Mouse (Mus musculus): ENCODE data around the gene Zfp598. TPM values are rescaled to one million over a fixed set of nuclear protein-coding genes. Genes with fewer than 3 reads are reported as not detected.

Zfp598 gene
- 54.6 to 60.8 TPM (median 56.6 TPM) in 4 replicates for total RNA-seq (2023)

GRCm38 (mm10) chr17:24669545-24670245 is at the start of gene Zfp598:
Gene Zfp598 (plus strand): TSS chr17:24669687.

GRCm38 (mm10) chr17:24632167-24632812 is 37.2 kb upstream of the Zfp598 start, which contains the start of the genes Tsc2 and Nthl1:
Gene Tsc2 (minus strand): TSS chr17:24632630.
Gene Nthl1 (plus strand): TSS chr17:24632680.

DNA sequence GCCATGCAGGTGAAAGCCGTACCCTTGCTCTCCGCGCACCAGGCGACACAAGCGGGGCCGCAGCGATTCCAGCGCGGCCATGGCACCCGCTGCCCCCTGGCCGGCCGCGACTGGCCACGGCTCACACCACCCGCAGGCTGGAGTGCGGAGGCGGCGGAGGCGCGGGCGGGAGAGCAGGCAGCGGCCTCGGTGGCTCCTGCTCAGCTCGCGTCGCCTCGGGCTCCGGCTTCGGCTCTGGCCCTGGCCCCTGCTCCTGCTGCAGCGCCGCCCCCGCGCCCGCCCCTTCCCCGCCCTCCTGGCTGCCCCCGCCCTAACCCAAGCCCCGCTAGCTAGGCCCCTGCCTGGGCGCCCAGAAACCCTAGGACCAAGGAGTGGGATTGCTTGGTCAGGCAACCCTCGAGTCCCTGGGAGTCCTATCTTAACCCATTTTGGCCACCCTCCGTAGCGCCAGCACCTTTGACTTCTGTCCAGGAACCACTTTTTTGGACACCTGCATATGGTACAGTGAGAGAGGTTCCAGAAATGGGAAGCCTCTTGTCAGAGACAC is 19.3 kb upstream of the Zfp598 start, which contains the start of gene Slc9a3r2:
Gene Slc9a3r2 (minus strand): TSS at position 258 of the 547 bp plus-strand sequence.

GRCm38 (mm10) chr17:24658017-24658758 is 11.3 kb upstream of the Zfp598 start, which contains the start of gene Npw:
Gene Npw (minus strand): TSS chr17:24658457.

DNA sequence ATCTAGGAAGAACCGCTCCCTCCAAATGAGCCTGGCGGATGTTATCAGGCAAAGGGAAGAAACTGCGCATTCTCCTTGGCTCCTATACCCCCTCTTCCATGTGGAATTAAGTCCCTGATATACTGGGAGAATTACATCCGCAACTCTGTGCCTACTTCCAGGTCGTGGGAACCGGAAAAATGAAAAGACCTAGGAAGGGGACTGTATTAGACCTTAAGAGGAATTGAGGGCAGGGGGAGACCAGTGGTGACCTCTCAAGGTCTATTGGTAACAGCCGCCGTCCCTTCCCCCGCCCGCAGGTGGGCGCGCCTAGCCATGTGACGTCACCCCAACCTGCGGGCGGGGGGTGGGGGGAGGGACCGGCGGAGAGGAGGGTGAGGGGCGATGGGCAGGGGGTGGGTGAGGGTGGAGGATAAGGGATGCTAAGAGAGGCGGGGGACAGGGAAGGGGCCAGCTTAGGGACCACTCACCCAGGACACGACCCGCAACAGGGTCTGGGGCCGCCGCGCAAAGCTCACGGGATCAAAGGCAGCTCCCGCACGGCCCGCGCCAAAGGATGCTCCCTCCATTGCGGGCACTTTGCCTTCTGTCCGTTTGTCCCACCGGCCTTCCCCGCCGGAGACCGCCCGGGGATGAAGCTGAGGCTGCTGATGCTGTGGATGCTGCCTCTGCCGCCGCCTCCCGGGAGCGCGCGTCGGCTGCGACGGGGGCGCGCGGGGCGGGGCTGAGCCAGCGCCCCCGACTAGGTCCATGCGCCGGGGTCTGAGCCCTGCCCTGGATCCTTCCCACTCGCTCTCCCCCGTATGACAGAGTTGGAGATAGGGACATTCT is 20.0 kb downstream of the Zfp598 start, which contains the start of gene Syngr3:
Gene Syngr3 (minus strand): TSS at position 705 of the 831 bp plus-strand sequence.

DNA sequence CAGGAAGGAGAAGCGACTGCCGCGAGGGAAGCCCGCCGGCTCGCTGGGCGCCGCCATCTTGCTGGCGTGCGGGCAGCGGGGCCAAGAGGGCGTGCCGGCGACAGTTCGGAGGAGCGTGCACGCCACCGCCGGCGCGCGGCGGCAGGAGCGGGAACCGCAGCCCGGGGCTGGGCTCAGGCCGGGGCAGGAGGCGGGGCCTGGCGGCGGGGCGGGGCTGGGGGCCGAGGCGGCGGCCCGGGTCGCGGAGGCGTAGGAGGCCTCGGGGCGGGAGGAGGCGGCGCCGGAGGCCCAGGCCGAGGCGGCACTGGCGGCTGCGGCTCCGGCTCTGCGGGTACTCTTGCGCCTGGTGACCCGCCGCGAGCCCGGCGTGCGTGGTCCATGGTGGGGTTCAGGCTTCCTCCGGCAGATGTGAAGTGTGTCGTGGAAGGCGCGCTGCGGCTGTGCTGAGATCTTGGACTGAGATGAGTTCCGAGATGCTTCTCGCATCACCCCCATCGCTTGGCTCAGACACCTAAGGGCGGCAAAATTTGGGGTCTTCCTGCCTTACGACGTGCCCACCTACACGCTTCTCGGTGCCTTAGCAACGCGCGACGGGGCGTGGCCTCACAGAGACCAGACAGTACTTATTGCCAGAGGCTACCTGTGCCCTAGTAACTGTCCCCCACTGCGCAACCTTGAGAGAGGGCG is 26.7 kb downstream of the Zfp598 start, which contains the start of the genes Gfer and Noxo1:
Gene Gfer (minus strand): TSS at position 146 of the 687 bp plus-strand sequence.
Gene Noxo1 (plus strand): TSS at position 224 of the 687 bp plus-strand sequence.

DNA sequence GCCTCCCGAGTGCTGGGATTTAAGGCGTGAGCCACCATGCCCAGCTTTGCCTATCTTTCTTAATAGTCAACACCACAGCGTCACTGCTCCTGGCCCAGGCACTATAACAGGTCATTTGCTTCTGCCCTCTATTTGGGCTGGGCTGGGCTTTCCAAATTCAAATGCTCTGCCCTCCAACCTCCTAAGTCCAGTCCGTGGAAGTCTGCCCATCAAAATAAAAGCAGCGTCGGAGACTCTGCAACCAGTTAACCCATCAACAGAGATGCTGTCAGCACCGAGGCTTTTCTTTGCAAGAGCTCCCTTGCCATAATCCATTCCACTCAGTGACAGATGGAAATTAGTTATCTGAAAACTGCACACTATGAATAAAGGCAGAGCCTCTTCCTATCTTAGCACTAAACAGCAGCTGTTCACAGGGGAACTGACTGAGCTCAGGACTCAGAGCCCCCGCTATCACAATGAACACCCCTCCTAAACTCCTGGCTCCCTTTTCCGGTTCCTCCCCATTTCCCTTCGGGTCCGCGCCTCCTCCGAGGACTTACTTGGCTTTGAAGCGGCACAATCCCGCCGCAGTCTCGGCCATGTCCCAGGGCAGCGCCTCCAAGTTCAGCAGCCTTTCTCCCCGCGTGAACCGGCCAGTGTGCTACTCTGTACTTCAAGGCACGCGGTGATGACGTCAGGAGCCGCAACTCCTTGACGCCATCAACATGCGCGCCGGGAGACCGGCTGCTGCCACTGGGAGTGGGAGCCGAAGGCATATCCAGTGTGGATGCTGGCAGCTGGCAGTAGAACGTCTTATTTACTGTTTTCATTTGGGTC is 37.7 kb downstream of the Zfp598 start, which contains the start of gene Tbl3:
Gene Tbl3 (minus strand): TSS at position 679 of the 819 bp plus-strand sequence.

GRCm38 (mm10) chr17:24717943-24718342 is 48.5 kb downstream of the Zfp598 start, which contains the start of the genes Rnf151 and Rps2:
Gene Rnf151 (minus strand): TSS chr17:24718063.
Gene Rps2 (plus strand): TSS chr17:24718116.

GRCm38 (mm10) chr17:24724184-24724583 is 54.7 kb downstream of the Zfp598 start, which contains the start of gene Ndufb10:
Gene Ndufb10 (minus strand): TSS chr17:24724478.

GRCm38 (mm10) chr17:24727618-24728017 is 58.1 kb downstream of the Zfp598 start, which contains the start of gene Rpl3l:
Gene Rpl3l (plus strand): TSS chr17:24727820.

Other genes starting within 250 kb of the Zfp598 start
- 21.7 to 37.3 TPM (median 25.2 TPM) in 4 replicates for gene Eci1, start 243.0 kb upstream of the Zfp598 start, total RNA-seq (2023)
- 5.2 to 8.2 TPM (median 6.5 TPM) in 4 replicates for gene Dnase1l2, start 226.6 kb upstream of the Zfp598 start, total RNA-seq (2023)
- 53.5 to 67.6 TPM (median 60.7 TPM) in 4 replicates for gene E4f1, start 199.4 kb upstream of the Zfp598 start, total RNA-seq (2023)
- gene Pgp, start 199.3 kb upstream of the Zfp598 start, total RNA-seq (2023), result 14.3 to 17.9 TPM (median 16.6 TPM) in 4 replicates
- gene Bricd5, start 195.8 kb upstream of the Zfp598 start, total RNA-seq (2023), result 0.91 to 1.0 TPM in 2 of 4 replicates, not detected in the others
- 16.1 to 24.1 TPM (median 21.4 TPM) in 4 replicates for gene Mlst8, start 190.6 kb upstream of the Zfp598 start, total RNA-seq (2023)
- not detected in 4 replicates for gene Caskin1, start 181.1 kb upstream of the Zfp598 start, total RNA-seq (2023)
- 174 to 212 TPM (median 202 TPM) in 4 replicates for gene Traf7, start 141.7 kb upstream of the Zfp598 start, total RNA-seq (2023)
- 0.92 to 3.0 TPM (median 1.4 TPM) in 4 replicates for gene Rab26, start 135.5 kb upstream of the Zfp598 start, total RNA-seq (2023)
- gene Pkd1, start 119.9 kb upstream of the Zfp598 start, total RNA-seq (2023), result 66.6 to 77.7 TPM (median 73.9 TPM) in 4 replicates
- 90.9 to 106 TPM (median 96.8 TPM) in 4 replicates for gene Tsc2, start 37.1 kb upstream of the Zfp598 start, total RNA-seq (2023)
- 4.4 to 5.8 TPM (median 5.0 TPM) in 4 replicates for gene Nthl1, start 37.0 kb upstream of the Zfp598 start, total RNA-seq (2023)
- gene Slc9a3r2, start 19.4 kb upstream of the Zfp598 start, total RNA-seq (2023), result 0.41 to 0.48 TPM in 2 of 4 replicates, not detected in the others
- gene Npw, start 11.2 kb upstream of the Zfp598 start, total RNA-seq (2023), result not detected in 4 replicates
- not detected in 4 replicates for gene Syngr3, start 20.3 kb downstream of the Zfp598 start, total RNA-seq (2023)
- gene Gfer, start 26.5 kb downstream of the Zfp598 start, total RNA-seq (2023), result 12.9 to 22.3 TPM (median 19.2 TPM) in 4 replicates
- gene Noxo1, start 26.5 kb downstream of the Zfp598 start, total RNA-seq (2023), result 5.5 to 8.2 TPM (median 5.8 TPM) in 4 replicates
- gene Tbl3, start 38.0 kb downstream of the Zfp598 start, total RNA-seq (2023), result 27.5 to 42.8 TPM (median 32.7 TPM) in 4 replicates
- gene Rnf151, start 48.4 kb downstream of the Zfp598 start, total RNA-seq (2023), result not detected in 4 replicates
- gene Rps2, start 48.4 kb downstream of the Zfp598 start, total RNA-seq (2023), result 1,219 to 1,283 TPM (median 1,236 TPM) in 4 replicates
- gene Ndufb10, start 54.8 kb downstream of the Zfp598 start, total RNA-seq (2023), result 67.0 to 84.4 TPM (median 75.9 TPM) in 4 replicates
- gene Rpl3l, start 58.1 kb downstream of the Zfp598 start, total RNA-seq (2023), result 1.6 TPM in 1 of 4 replicates, not detected in the others
- 32.3 to 40.3 TPM (median 34.7 TPM) in 4 replicates for gene Msrb1, start 67.0 kb downstream of the Zfp598 start, total RNA-seq (2023)
- gene Hs3st6, start 83.3 kb downstream of the Zfp598 start, total RNA-seq (2023), result not detected in 4 replicates
- not detected in 4 replicates for gene Meiob, start 134.6 kb downstream of the Zfp598 start, total RNA-seq (2023)
- gene Hagh, start 170.5 kb downstream of the Zfp598 start, total RNA-seq (2023), result 29.2 to 37.9 TPM (median 31.8 TPM) in 4 replicates
- 1.6 to 2.9 TPM (median 2.5 TPM) in 4 replicates for gene Fahd1, start 180.7 kb downstream of the Zfp598 start, total RNA-seq (2023)
- gene Igfals, start 196.3 kb downstream of the Zfp598 start, total RNA-seq (2023), result 0.45 to 0.72 TPM (median 0.59 TPM) in 4 replicates
- 53.9 to 62.6 TPM (median 58.4 TPM) in 4 replicates for gene Nubp2, start 216.7 kb downstream of the Zfp598 start, total RNA-seq (2023)
- gene Spsb3, start 217.0 kb downstream of the Zfp598 start, total RNA-seq (2023), result 22.1 to 30.5 TPM (median 28.7 TPM) in 4 replicates
- 65.3 to 77.7 TPM (median 72.9 TPM) in 4 replicates for gene Eme2, start 225.4 kb downstream of the Zfp598 start, total RNA-seq (2023)
- 27.2 to 32.9 TPM (median 29.8 TPM) in 4 replicates for gene Mrps34, start 225.4 kb downstream of the Zfp598 start, total RNA-seq (2023)
- gene Nme3, start 226.8 kb downstream of the Zfp598 start, total RNA-seq (2023), result 16.7 to 22.9 TPM (median 20.5 TPM) in 4 replicates

Data from B cell, adult 62 days (primary cell).